Mouse (Mus musculus) ES-E14 (cell line): Measurements from ENCODE around the gene Mup3.

ENCODE experiments used
- CHD2 ChIP-seq: IDR thresholded peaks from 2 replicates; pipeline ENCODE4 v1.6.1; 2014; ENCODE audit warnings: mild to moderate bottlenecking, low read depth, low read length, inconsistent platforms
- HCFC1 ChIP-seq: IDR thresholded peaks from 2 replicates; pipeline ENCODE4 v1.6.1; 2012; ENCODE audit warnings: low read length, inconsistent platforms, borderline replicate concordance; ENCODE audit not compliant: insufficient read depth
- MAFK ChIP-seq: IDR thresholded peaks from 2 replicates; pipeline ENCODE4 v1.6.1; 2014; ENCODE audit warnings: mild to moderate bottlenecking, low read depth, low read length, inconsistent platforms; ENCODE audit not compliant: insufficient read depth
- ZNF384 ChIP-seq: IDR thresholded peaks from 2 replicates; pipeline ENCODE4 v1.6.1; 2012; ENCODE audit warnings: low read depth, low read length, inconsistent platforms

- TF ChIP-seq ZNF384 (no peak), MAFK (no peak), HCFC1 (no peak), CHD2 (no peak)
Observed at GRCm38 (mm10) chr4:62133706-62134105, 46.6 kb upstream of the Mup3 start.
